Mouse (Mus musculus): ENCODE measurements around the gene Ncl. TPM values are rescaled to one million over a fixed set of nuclear protein-coding genes. Genes with fewer than 3 reads are reported as not detected.

Gene Ncl
- polyA plus RNA-seq, 1 experiment: 932 TPM

DNA sequence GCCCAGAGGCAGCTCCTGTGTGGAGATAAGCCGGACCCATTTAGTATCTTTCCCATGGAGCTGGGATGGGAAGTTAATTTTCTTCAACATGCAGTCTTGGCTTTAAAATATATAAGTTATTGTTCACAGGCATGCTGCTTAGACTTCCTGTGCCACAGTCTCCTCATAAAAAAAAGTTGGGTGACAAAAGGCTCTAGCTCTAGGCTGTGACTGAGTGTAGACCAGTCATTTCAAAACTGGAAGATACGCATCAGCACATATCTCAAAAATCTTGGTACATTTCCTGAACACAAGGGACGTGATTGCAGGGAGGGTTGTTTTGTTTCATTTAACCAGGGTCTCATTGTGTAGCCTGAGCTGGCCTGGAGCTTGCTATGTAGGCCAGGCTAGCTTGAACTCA, 35.0 kb upstream of the Ncl start:
- TF ChIP-seq GATA1 (IDR thresholded peaks at IDR 0.05; ENCODE audit: borderline replicate concordance, low read length) (no peak), FLI1 (IDR thresholded peaks at IDR 0.05; ENCODE audit: low read length) (no peak)
- Histone ChIP-seq H3K9me3 (no peaks in the 10 kb centered on the region), H3K4me3 (replicated peaks) (no peak overlapping the region), H3K4me1 (peaks cover 81% of the 10 kb centered on the region), H3K27me3 (replicated peaks) (no peaks in the 10 kb centered on the region), H3K36me3 (replicated peaks; ENCODE audit: low read length) (peaks cover 5% of the 10 kb centered on the region)

DNA sequence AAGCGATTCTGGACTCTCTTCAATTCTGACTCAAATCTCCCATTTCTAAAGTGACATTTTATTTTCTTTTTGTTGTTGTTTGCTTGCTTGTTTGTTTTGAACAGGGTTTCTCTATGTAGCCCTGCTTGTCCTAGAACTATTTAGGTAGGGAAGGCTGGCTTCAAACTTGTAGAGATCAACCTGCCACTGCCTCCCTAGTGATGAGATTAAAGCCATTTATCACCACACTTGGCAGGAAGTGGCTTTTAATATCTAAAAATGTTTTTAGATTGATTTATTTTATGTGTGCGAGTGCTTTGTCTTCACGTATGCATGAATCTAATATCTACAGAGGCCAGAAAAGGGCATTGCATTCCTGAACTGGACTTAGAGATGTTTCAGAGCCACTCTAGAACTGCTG, 34.0 kb upstream of the Ncl start:
- peaks cover 5% of the 10 kb centered on the region for H3K36me3 ChIP-seq (replicated peaks; ENCODE audit: low read length)
- no peak overlapping the region for H3K4me3 ChIP-seq (replicated peaks)
- TF ChIP-seq FLI1 (IDR thresholded peaks at IDR 0.05; ENCODE audit: low read length) (no peak), GATA1 (IDR thresholded peaks at IDR 0.05; ENCODE audit: borderline replicate concordance, low read length) (no peak)
- no peaks in the 10 kb centered on the region for H3K9me3 ChIP-seq
- H3K4me1 ChIP-seq: peaks cover 78% of the 10 kb centered on the region
- H3K27me3 ChIP-seq (replicated peaks): no peaks in the 10 kb centered on the region

DNA sequence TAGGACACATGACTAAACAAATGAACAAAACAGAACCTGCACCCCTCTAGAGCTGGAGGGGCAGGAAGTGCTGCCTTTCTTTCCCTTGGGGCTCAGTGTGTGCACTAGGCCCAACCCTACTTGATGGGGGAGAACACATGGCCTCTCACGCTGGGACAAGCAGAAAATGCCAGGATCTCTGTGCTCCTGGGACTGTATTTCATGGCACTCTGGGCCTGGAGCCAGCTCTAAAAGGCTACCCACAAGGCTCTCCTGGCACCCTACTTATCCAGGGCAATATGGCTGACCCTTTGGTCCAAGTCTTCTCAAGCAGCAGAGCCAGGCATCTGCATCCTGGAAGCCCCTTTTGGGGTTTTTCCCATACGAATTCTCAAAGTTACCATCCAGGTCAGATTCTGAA, 32.2 kb upstream of the Ncl start:
- no peaks in the 10 kb centered on the region for H3K9me3 ChIP-seq
- peaks cover 80% of the 10 kb centered on the region for H3K4me1 ChIP-seq
- no peaks in the 10 kb centered on the region for H3K27me3 ChIP-seq (replicated peaks)
- H3K36me3 ChIP-seq (replicated peaks; ENCODE audit: low read length): no peaks in the 10 kb centered on the region
- TF ChIP-seq GATA1 (IDR thresholded peaks at IDR 0.05; ENCODE audit: borderline replicate concordance, low read length): no peak
- no peak for TF ChIP-seq FLI1 (IDR thresholded peaks at IDR 0.05; ENCODE audit: low read length)
- H3K4me3 ChIP-seq (replicated peaks): no peak overlapping the region

DNA sequence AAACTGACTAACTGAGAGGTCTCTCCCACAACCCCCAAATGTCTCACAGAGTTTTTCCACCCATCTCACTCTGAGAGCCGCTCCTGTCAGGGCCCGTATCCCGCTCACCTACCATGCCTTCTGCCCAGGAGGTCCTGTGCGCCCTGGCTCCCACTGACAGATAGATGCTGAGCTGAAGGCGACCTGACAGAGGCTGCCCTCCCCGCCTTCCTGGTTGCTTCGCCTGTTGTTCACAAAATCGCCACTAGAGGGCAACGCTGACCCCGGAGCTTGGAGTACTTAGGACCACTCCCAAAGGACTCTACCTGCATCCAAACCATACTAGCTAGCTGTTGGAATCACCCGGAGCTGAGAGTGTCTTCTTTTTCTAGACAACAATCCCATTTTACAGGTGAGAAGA, 30.0 kb upstream of the Ncl start:
- H3K27me3 ChIP-seq (replicated peaks): peaks cover 3% of the 10 kb centered on the region
- no peaks in the 10 kb centered on the region for H3K36me3 ChIP-seq (replicated peaks; ENCODE audit: low read length)
- no peak for TF ChIP-seq GATA1 (IDR thresholded peaks at IDR 0.05; ENCODE audit: borderline replicate concordance, low read length)
- no peak for TF ChIP-seq FLI1 (IDR thresholded peaks at IDR 0.05; ENCODE audit: low read length)
- no peaks in the 10 kb centered on the region for H3K9me3 ChIP-seq
- H3K4me1 ChIP-seq: peaks cover 70% of the 10 kb centered on the region
- H3K4me3 ChIP-seq (replicated peaks): peak overlapping the region; percentile 85

DNA sequence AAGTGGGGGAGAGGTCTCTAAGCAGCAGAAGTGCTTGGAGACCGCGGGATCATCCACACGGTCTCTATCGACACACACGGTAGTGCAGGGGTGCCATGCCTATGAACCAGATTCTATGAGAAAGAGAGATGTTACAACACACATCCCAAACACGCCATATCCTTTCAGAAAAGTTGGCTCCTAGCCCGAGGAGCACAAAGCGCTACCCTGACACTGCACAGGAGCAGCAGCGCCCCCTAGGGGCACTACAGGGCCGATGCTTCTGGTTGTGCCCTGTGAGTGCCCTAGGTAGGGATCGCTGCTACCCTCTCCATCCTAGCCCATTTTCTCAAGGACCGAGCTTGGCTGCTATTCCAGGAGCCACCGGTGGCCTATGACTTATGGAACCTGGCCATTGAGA, 21.8 kb upstream of the Ncl start:
- Histone ChIP-seq H3K9me3 (peaks cover 4% of the 10 kb centered on the region; the same call in 1 of the 2 replicates), H3K4me1 (peaks cover 58% of the 10 kb centered on the region), H3K27me3 (replicated peaks) (peaks cover 5% of the 10 kb centered on the region), H3K4me3 (replicated peaks) (peak overlapping the region; percentile 62), H3K36me3 (replicated peaks; ENCODE audit: low read length) (no peaks in the 10 kb centered on the region)
- no peak for TF ChIP-seq FLI1 (IDR thresholded peaks at IDR 0.05; ENCODE audit: low read length)
- TF ChIP-seq GATA1 (IDR thresholded peaks at IDR 0.05; ENCODE audit: borderline replicate concordance, low read length): no peak

DNA sequence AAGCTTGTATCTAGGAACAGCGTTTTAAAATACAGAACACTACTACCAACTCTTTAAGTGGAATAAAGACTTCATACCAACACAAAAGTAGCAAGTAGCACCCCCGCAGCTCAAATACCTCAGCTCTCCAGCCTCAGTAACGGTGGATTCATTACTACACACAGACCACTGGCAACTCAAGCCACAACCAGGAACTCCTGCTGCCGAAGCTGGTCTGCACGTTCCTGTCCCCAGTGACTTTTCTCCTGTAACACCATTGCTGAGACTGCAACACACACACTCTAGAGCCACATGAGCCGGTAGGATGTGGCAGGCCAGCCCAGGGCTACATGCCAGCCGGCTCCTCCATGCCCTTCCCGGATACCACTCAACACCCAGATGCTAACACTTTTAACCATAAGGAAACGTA, 20.0 kb upstream of the Ncl start:
- Histone ChIP-seq H3K4me1 (peaks cover 66% of the 10 kb centered on the region), H3K27me3 (replicated peaks) (peaks cover 2% of the 10 kb centered on the region), H3K9me3 (peaks cover 4% of the 10 kb centered on the region; the same call in 1 of the 2 replicates), H3K4me3 (replicated peaks) (peak overlapping the region; percentile 83), H3K36me3 (replicated peaks; ENCODE audit: low read length) (no peaks in the 10 kb centered on the region)
- TF ChIP-seq GATA1 (IDR thresholded peaks at IDR 0.05; ENCODE audit: borderline replicate concordance, low read length) (no peak), FLI1 (IDR thresholded peaks at IDR 0.05; ENCODE audit: low read length) (no peak)

DNA sequence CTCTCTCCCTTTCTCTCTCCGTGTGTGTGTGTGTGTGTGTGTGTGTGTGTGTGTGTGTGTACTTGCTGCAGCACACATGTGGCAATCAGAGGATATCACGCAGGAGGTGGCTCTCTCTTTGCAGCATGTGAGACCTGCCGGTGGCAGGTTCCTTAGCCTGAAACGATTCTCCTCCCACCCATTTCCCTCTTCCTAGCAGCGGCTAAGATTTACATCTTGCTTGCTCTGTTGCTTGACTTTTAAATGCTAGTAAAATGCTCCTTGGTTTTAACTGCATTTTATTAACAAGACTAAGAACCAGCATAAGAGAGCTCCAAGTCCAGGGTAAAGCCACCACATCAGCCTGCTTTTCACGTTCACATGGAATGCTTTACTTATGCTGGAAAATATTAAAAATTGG, 19.5 kb upstream of the Ncl start:
- TF ChIP-seq GATA1 (IDR thresholded peaks at IDR 0.05; ENCODE audit: borderline replicate concordance, low read length) (no peak), FLI1 (IDR thresholded peaks at IDR 0.05; ENCODE audit: low read length) (no peak)
- H3K36me3 ChIP-seq (replicated peaks; ENCODE audit: low read length): no peaks in the 10 kb centered on the region
- H3K9me3 ChIP-seq: peaks cover 4% of the 10 kb centered on the region; the same call in 1 of the 2 replicates
- H3K27me3 ChIP-seq (replicated peaks): peaks cover 2% of the 10 kb centered on the region
- no peak overlapping the region for H3K4me3 ChIP-seq (replicated peaks)
- H3K4me1 ChIP-seq: peaks cover 63% of the 10 kb centered on the region

DNA sequence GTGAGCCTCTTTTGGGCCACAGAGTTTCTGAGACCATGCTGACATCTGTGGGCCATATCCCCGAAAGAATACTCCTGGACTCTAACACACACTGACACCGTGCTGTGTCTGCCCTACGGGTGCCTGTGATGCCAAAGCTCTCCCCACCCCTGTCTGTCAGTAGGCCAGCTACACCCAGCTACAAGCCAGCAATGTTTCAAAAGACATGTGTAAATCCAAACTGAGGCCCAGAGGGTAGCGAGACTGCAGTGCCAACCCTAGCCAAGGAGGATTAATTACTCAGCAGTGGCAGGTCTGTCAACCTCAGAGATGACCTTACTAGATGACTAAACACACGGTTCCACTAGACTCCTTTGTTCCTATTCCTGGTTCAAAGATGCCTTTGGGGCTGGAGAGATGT, 17.2 kb upstream of the Ncl start:
- H3K4me1 ChIP-seq: peaks cover 63% of the 10 kb centered on the region
- no peaks in the 10 kb centered on the region for H3K27me3 ChIP-seq (replicated peaks)
- no peak for TF ChIP-seq FLI1 (IDR thresholded peaks at IDR 0.05; ENCODE audit: low read length)
- TF ChIP-seq GATA1 (IDR thresholded peaks at IDR 0.05; ENCODE audit: borderline replicate concordance, low read length): no peak
- no peak overlapping the region for H3K4me3 ChIP-seq (replicated peaks)
- no peaks in the 10 kb centered on the region for H3K9me3 ChIP-seq
- no peaks in the 10 kb centered on the region for H3K36me3 ChIP-seq (replicated peaks; ENCODE audit: low read length)

DNA sequence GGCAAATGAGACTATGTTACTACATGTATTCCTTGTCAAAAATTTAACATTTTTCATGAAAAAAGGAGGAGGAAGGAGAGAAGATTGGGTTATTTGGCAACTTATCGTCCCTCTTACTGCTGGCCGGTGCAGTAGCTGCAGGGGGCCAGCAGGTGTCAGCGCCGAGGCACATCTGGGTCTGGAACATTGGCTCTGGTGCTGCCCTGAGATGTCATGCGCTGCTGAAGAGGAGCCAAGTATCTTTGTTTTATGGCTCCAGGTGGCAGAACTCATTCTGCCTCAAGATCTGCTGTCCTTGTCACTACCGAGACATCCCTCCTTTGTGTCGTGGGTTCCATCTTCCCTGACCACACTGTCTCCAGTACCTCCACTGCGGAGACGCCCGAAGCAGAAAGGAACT, 12.8 kb upstream of the Ncl start:
- H3K4me3 ChIP-seq (replicated peaks): no peak overlapping the region
- H3K9me3 ChIP-seq: no peaks in the 10 kb centered on the region
- no peaks in the 10 kb centered on the region for H3K27me3 ChIP-seq (replicated peaks)
- TF ChIP-seq GATA1 (IDR thresholded peaks at IDR 0.05; ENCODE audit: borderline replicate concordance, low read length): no peak
- TF ChIP-seq FLI1 (IDR thresholded peaks at IDR 0.05; ENCODE audit: low read length): no peak
- peaks cover 41% of the 10 kb centered on the region for H3K4me1 ChIP-seq
- no peaks in the 10 kb centered on the region for H3K36me3 ChIP-seq (replicated peaks; ENCODE audit: low read length)

DNA sequence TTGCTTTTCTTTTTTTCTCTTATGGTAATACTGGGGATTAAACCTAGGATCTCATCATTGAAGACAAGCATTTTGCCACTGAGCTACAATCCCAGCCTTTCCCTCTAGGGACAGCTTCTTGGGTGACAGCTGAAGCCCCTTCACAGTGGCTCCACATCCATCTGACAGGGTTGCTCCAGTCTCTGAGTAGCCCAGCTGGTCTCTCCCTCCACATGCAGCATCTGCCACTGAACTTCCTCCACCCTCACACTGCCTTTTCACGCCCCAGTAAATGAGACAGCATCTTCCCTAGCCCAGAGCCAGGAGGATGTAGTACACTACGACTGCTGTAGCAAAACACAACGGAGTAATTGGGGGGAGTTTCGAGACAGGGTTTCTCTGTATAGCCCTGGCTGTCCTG, 8.9 kb upstream of the Ncl start:
- H3K27me3 ChIP-seq (replicated peaks): no peaks in the 10 kb centered on the region
- H3K9me3 ChIP-seq: no peaks in the 10 kb centered on the region
- H3K4me1 ChIP-seq: peaks cover 29% of the 10 kb centered on the region
- peak overlapping the region; percentile 3 for H3K4me3 ChIP-seq (replicated peaks)
- TF ChIP-seq GATA1 (IDR thresholded peaks at IDR 0.05; ENCODE audit: borderline replicate concordance, low read length): no peak
- no peaks in the 10 kb centered on the region for H3K36me3 ChIP-seq (replicated peaks; ENCODE audit: low read length)

DNA sequence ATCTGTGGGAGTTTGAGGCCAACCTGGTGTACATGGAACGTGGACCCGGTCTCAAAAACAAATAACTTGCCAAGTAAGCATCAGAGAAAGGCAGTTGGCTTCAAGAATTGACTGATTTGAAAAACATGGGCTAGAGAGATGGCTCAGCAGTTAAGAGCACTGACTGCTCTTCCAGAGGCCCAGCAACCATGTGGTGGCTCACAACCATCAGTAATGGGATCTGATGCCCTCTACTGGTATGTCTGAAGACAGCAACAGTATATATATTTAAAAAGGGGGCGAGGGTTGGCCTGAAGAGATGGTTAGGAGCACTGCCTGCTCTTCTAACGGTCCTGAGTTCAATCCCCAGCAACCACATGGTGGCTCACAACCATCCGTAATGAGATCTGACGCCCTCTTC, 4.5 kb upstream of the Ncl start:
- Histone ChIP-seq H3K36me3 (replicated peaks; ENCODE audit: low read length) (no peaks in the 10 kb centered on the region), H3K9me3 (no peaks in the 10 kb centered on the region), H3K27me3 (replicated peaks) (no peaks in the 10 kb centered on the region), H3K4me3 (replicated peaks) (no peak overlapping the region), H3K4me1 (peaks cover 51% of the 10 kb centered on the region)
- no peak for TF ChIP-seq FLI1 (IDR thresholded peaks at IDR 0.05; ENCODE audit: low read length)
- TF ChIP-seq GATA1 (IDR thresholded peaks at IDR 0.05; ENCODE audit: borderline replicate concordance, low read length): no peak
